In genomic region chr2:73909116-73909515, GRCm38 (mm10) we compare ENCODE assay signal across 21 mouse cellular contexts. TPM values are rescaled to one million over a fixed set of nuclear protein-coding genes. Genes with fewer than 3 reads are reported as not detected.
A peak's percentile ranks its signal among the peaks of the same experiment; 100 is the strongest.
DNase-seq lines count a peak whose midpoint lies in the region; ATAC-seq and TF ChIP-seq lines count a peak whose summit lies in the region.
"Had no signal": no experiment of that assay in that cellular context is flagged by ENCODE, and none has a peak within 500 bp of the region (broad histone marks: within the 10 kb centered on the region; RNA-seq: fewer than 3 reads in every experiment).

No protein-coding gene starts in this region.

- intact Hi-C loops in heart, postnatal 14 days (cut with DNase I): no loop called here

- no peak for TF ChIP-seq EP300 in CH12.LX (IDR thresholded peaks at IDR 0.05; ENCODE audit: low read length)

- peaks cover 11% of the 10 kb centered on the region for H3K4me1 ChIP-seq in heart, embryonic 12.5 days (replicated peaks)
- peaks cover 3 to 22% of the 10 kb centered on the region in 2 experiments; a peak in 2 of 4 replicates for H3K4me1 ChIP-seq in CH12.LX (ENCODE audit: control insufficient read depth in 1 of 2, insufficient read depth in 2 of 2)
- H3K4me1 ChIP-seq in G1E (ENCODE audit: insufficient read depth, low read depth, low read length): peaks cover 26% of the 10 kb centered on the region
- H3K4me1 ChIP-seq in intestine, postnatal 0 days (replicated peaks; ENCODE audit: control insufficient read depth, insufficient read depth, low read length): no peaks in the 10 kb centered on the region; the same call in 1 of the 2 replicates
- peaks cover 11% of the 10 kb centered on the region for H3K4me1 ChIP-seq in forebrain, embryonic 16.5 days (replicated peaks; ENCODE audit: control insufficient read depth, insufficient read depth, low read length)
- no peaks in the 10 kb centered on the region; the same call in 1 of the 2 replicates for H3K4me1 ChIP-seq in forebrain, embryonic 11.5 days (replicated peaks; ENCODE audit: control insufficient read depth, insufficient read depth, low read length)

- H3K9me3 ChIP-seq in heart, embryonic 12.5 days (replicated peaks): no peaks in the 10 kb centered on the region
- H3K9me3 ChIP-seq in CH12.LX (replicated peaks; ENCODE audit: low read length) (peaks cover 4% of the 10 kb centered on the region), G1E (replicated peaks) (no peaks in the 10 kb centered on the region)
- H3K9me3 ChIP-seq in intestine, postnatal 0 days (ENCODE audit: control insufficient read depth): no peaks in the 10 kb centered on the region
- H3K9me3 ChIP-seq in forebrain, embryonic 16.5 days (ENCODE audit: control insufficient read depth, low read length): no peaks in the 10 kb centered on the region
- no peaks in the 10 kb centered on the region for H3K9me3 ChIP-seq in forebrain, embryonic 11.5 days (ENCODE audit: control insufficient read depth, low read length)
- H3K9me3 ChIP-seq: hindbrain, embryonic 10.5 days; midbrain, embryonic 10.5 days; neural tube, embryonic 15.5 days had no signal

- no peak for TF ChIP-seq RAD21 in CH12.LX (IDR thresholded peaks at IDR 0.05; ENCODE audit: low read depth, low read length)

- TF ChIP-seq CTCF in CH12.LX (conservative IDR thresholded peaks at IDR 0.05 in 1 of 2, IDR thresholded peaks at IDR 0.05 in 1 of 2; ENCODE audit: low read depth in 2 of 2, low read length in 2 of 2) (no peak), G1E (IDR thresholded peaks at IDR 0.05; ENCODE audit: low read depth, low read length) (no peak)
- no peak for TF ChIP-seq CTCF in intestine, postnatal 0 days (IDR thresholded peaks at IDR 0.05; ENCODE audit: low read depth)

- no peak for TF ChIP-seq POLR2A in CH12.LX (IDR thresholded peaks at IDR 0.05; ENCODE audit: low read depth, low read length)

- ATAC-seq in heart, embryonic 12.5 days (ENCODE audit: insufficient number of reproducible peaks, low FRiP score): no peak
- ATAC-seq in G1E (ENCODE audit: extremely low read depth, insufficient number of reproducible peaks, low FRiP score, poor library complexity, severe bottlenecking): no peak
- ATAC-seq in intestine, postnatal 0 days: 0 out of 2 replicates have a peak, but pooled peaks have one; percentile 11
- no peak for ATAC-seq in forebrain, embryonic 16.5 days
- ATAC-seq in forebrain, embryonic 11.5 days (replicated peaks; ENCODE audit: low FRiP score): no peak
- ATAC-seq: forebrain, postnatal 0 days had no signal

- peaks cover 42% of the 10 kb centered on the region for H3K36me3 ChIP-seq in heart, embryonic 12.5 days
- peaks cover 27 to 43% of the 10 kb centered on the region in 2 experiments for H3K36me3 ChIP-seq in CH12.LX (replicated peaks in 1 of 2; ENCODE audit: control insufficient read depth in 1 of 2, insufficient read depth in 1 of 2, low read length in 1 of 2)
- H3K36me3 ChIP-seq in G1E (replicated peaks): peaks cover 46% of the 10 kb centered on the region
- H3K36me3 ChIP-seq in intestine, postnatal 0 days (ENCODE audit: control insufficient read depth, insufficient read depth): peaks cover 27% of the 10 kb centered on the region
- peaks cover 28% of the 10 kb centered on the region for H3K36me3 ChIP-seq in forebrain, embryonic 16.5 days (ENCODE audit: control insufficient read depth, insufficient read depth)
- H3K36me3 ChIP-seq in forebrain, embryonic 11.5 days (ENCODE audit: control insufficient read depth, insufficient read depth, low read length): peaks cover 10% of the 10 kb centered on the region; the same call in 1 of the 2 replicates

- in situ Hi-C loops in CH12.LX (cut with MboI; ENCODE audit: low pct_ligation_motif_present, low pct_unique_long_range_greater_than_20kb, low sequenced_read_pairs): no loop called here

- H3K27ac ChIP-seq in heart, embryonic 12.5 days (ENCODE audit: poor library complexity, severe bottlenecking): no peak overlapping the region
- no peak overlapping the region for H3K27ac ChIP-seq in CH12.LX (ENCODE audit: insufficient read depth, low read depth)
- H3K27ac ChIP-seq in intestine, postnatal 0 days (ENCODE audit: low read depth, low read length): no peak overlapping the region
- no peak overlapping the region for H3K27ac ChIP-seq in forebrain, embryonic 16.5 days (ENCODE audit: low read length)
- no peak overlapping the region for H3K27ac ChIP-seq in forebrain, embryonic 11.5 days (ENCODE audit: low read depth, low read length)
- H3K27ac ChIP-seq: hindbrain, embryonic 10.5 days; layer of hippocampus, adult 2 months; midbrain, embryonic 10.5 days; neural tube, embryonic 15.5 days had no signal

- 73% methylated on average over 2 of the region's 2 CpGs for WGBS in heart, embryonic 12.5 days
- 50% methylated on average over 2 of the region's 2 CpGs for WGBS in intestine, postnatal 0 days
- WGBS in forebrain, embryonic 16.5 days: 84% methylated on average over 2 of the region's 2 CpGs
- 93% methylated on average over 2 of the region's 2 CpGs for WGBS in forebrain, embryonic 11.5 days

- DNase-seq in heart, postnatal 14 days: no peak
- DNase-seq in CH12.LX (ENCODE audit: extremely low read depth): no peak
- DNase-seq in G1E (ENCODE audit: low spot score): no peak
- no peak for DNase-seq in spleen, postnatal 36 days (ENCODE audit: low spot score in 2 of 2)
- DNase-seq in forebrain, embryonic 11.5 days (ENCODE audit: low spot score): no peak
- DNase-seq: cerebellum, adult 11 months; cerebellum, postnatal 36 days; forebrain, postnatal 0 days; kidney, postnatal 10 days; left cerebral cortex, postnatal 4 days; lung, adult 2 months; lung, postnatal 4 days; right cerebral cortex, postnatal 4 days; thymus, adult 18-20 months had no signal

- peak overlapping the region; percentile 51 for H3K4me2 ChIP-seq in heart, embryonic 12.5 days
- no peak overlapping the region for H3K4me2 ChIP-seq in CH12.LX (ENCODE audit: insufficient read depth, low read depth, poor library complexity, severe bottlenecking)
- peak overlapping the region; percentile 75 for H3K4me2 ChIP-seq in intestine, postnatal 0 days (replicated peaks; ENCODE audit: low read depth)
- no peak overlapping the region for H3K4me2 ChIP-seq in forebrain, embryonic 16.5 days (ENCODE audit: low read length)
- H3K4me2 ChIP-seq in forebrain, embryonic 11.5 days (ENCODE audit: low read depth, low read length, severe bottlenecking): no peak overlapping the region

- peaks cover 21% of the 10 kb centered on the region; the same call in 1 of the 2 replicates for H3K79me2 ChIP-seq in CH12.LX (replicated peaks; ENCODE audit: control insufficient read depth, extremely low read depth, insufficient read depth, poor library complexity, severe bottlenecking)

- no peaks in the 10 kb centered on the region for H3K27me3 ChIP-seq in heart, embryonic 12.5 days (replicated peaks)
- H3K27me3 ChIP-seq in CH12.LX (replicated peaks) (no peaks in the 10 kb centered on the region), G1E (ENCODE audit: insufficient read depth, low read length) (no peaks in the 10 kb centered on the region)
- H3K27me3 ChIP-seq in intestine, postnatal 0 days (replicated peaks; ENCODE audit: control insufficient read depth, insufficient read depth, low read length): no peaks in the 10 kb centered on the region
- no peaks in the 10 kb centered on the region for H3K27me3 ChIP-seq in forebrain, embryonic 16.5 days (replicated peaks; ENCODE audit: control insufficient read depth, insufficient read depth, low read length)
- no peaks in the 10 kb centered on the region for H3K27me3 ChIP-seq in forebrain, embryonic 11.5 days (ENCODE audit: control insufficient read depth, insufficient read depth, low read length)
- H3K27me3 ChIP-seq: neural tube, embryonic 15.5 days had no signal

- dilution Hi-C loops in CH12.LX (cut with MboI; ENCODE audit: extremely low pct_ligation_motif_present, extremely low pct_unique_long_range_greater_than_20kb, low sequenced_read_pairs): no loop called here

- H3K4me3 ChIP-seq in heart, embryonic 12.5 days: peak overlapping the region; percentile 27; the same call in 1 of the 2 replicates
- no peak overlapping the region for H3K4me3 ChIP-seq in CH12.LX (replicated peaks in 1 of 3; ENCODE audit: low read depth in 2 of 3, low read length in 2 of 3, poor library complexity in 1 of 3)
- peak overlapping the region; percentile 42; the same call in 1 of the 2 replicates for H3K4me3 ChIP-seq in G1E (ENCODE audit: low read depth, low read length)
- H3K4me3 ChIP-seq in intestine, postnatal 0 days (ENCODE audit: low read depth, low read length): peak overlapping the region; percentile 5; the same call in 1 of the 2 replicates
- no peak overlapping the region for H3K4me3 ChIP-seq in forebrain, embryonic 16.5 days (replicated peaks; ENCODE audit: low read length)
- H3K4me3 ChIP-seq in forebrain, embryonic 11.5 days (ENCODE audit: low read depth, low read length): no peak overlapping the region

- H3K9ac ChIP-seq in heart, embryonic 12.5 days: no peak overlapping the region; the same call in 1 of the 2 replicates
- peak overlapping the region; percentile 18; the same call in 1 of the 2 replicates for H3K9ac ChIP-seq in CH12.LX (ENCODE audit: insufficient read depth, low read depth)
- H3K9ac ChIP-seq in intestine, postnatal 0 days (ENCODE audit: low read depth, low read length): no peak overlapping the region
- no peak overlapping the region for H3K9ac ChIP-seq in forebrain, embryonic 16.5 days (replicated peaks; ENCODE audit: low read depth, low read length)
- H3K9ac ChIP-seq in forebrain, embryonic 11.5 days (ENCODE audit: low read length): no peak overlapping the region
- H3K9ac ChIP-seq: forebrain, postnatal 0 days; neural tube, embryonic 15.5 days had no signal

RNA-seq across cellular contexts. Expression of gene Atp5g3, which starts 2.0 kb away (rescaled TPM):
- 1,951 and 2,142 TPM in 2 replicates for polyA plus RNA-seq in heart, embryonic 12.5 days (2016; fragmentation: Nextera tagmentation; extraction: Ambion mirVana)
- 1,000 to 10,000 TPM; 3,634 to 3,681 TPM for total RNA-seq in heart, postnatal 14 days (2021)
- total RNA-seq in CH12.LX (2012; rRNA removed) (316 and 401 TPM in 2 replicates), CH12.LX (2014; rRNA removed) (427 and 444 TPM in 2 replicates), G1E (2014; fragmentation: Nextera tagmentation) (103 and 112 TPM in 2 replicates), G1E (2017) (195 and 233 TPM in 2 replicates)
- polyA plus RNA-seq in CH12.LX (2012; ENCODE audit: insufficient read length, low read depth) (453 and 504 TPM in 2 replicates), G1E (2012) (992 and 1,141 TPM in 2 replicates)
- 2,687 and 2,714 TPM in 2 replicates for polyA plus RNA-seq in intestine, postnatal 0 days (2015; fragmentation: Nextera tagmentation; extraction: Ambion mirVana)
- polyA plus RNA-seq in forebrain, embryonic 16.5 days (2015; fragmentation: Nextera tagmentation; extraction: Ambion mirVana): 848 and 855 TPM in 2 replicates
- 769 and 800 TPM in 2 replicates for polyA plus RNA-seq in forebrain, embryonic 11.5 days (2014; fragmentation: Nextera tagmentation; extraction: Ambion mirVana)

RNA-seq across cellular contexts. Expression of gene Atf2, which starts 16.7 kb away (rescaled TPM):
- 47.9 and 50.3 TPM in 2 replicates for polyA plus RNA-seq in heart, embryonic 12.5 days (2016; fragmentation: Nextera tagmentation; extraction: Ambion mirVana)
- total RNA-seq in heart, postnatal 14 days (2021): 10 to 100 TPM; 35.3 to 39.6 TPM
- 15.4 and 15.9 TPM in 2 replicates for total RNA-seq in CH12.LX (2012; rRNA removed)
- total RNA-seq in CH12.LX (2014; rRNA removed): 24.9 and 25.8 TPM in 2 replicates
- 32.0 and 40.9 TPM in 2 replicates for polyA plus RNA-seq in CH12.LX (2012; ENCODE audit: insufficient read length, low read depth)
- total RNA-seq in G1E (2014; fragmentation: Nextera tagmentation): 201 and 220 TPM in 2 replicates
- total RNA-seq in G1E (2017): 50.2 and 69.8 TPM in 2 replicates
- 10.8 and 14.4 TPM in 2 replicates for polyA plus RNA-seq in G1E (2012)
- polyA plus RNA-seq in intestine, postnatal 0 days (2015; fragmentation: Nextera tagmentation; extraction: Ambion mirVana): 24.2 and 25.7 TPM in 2 replicates
- polyA plus RNA-seq in forebrain, embryonic 16.5 days (2015; fragmentation: Nextera tagmentation; extraction: Ambion mirVana): 123 and 124 TPM in 2 replicates
- polyA plus RNA-seq in forebrain, embryonic 11.5 days (2014; fragmentation: Nextera tagmentation; extraction: Ambion mirVana): 89.6 and 101 TPM in 2 replicates

Comparison
In these comparisons a context has a peak if more than half of its experiments do, and no peak if none do; other contexts are left out.
1. H3K4me2 ChIP-seq: peak in heart, embryonic 12.5 days (single experiment) and intestine, postnatal 0 days (single experiment); none in CH12.LX (single experiment), forebrain, embryonic 16.5 days (single experiment) and forebrain, embryonic 11.5 days (single experiment).
2. H3K4me3 ChIP-seq: peak in heart, embryonic 12.5 days (single experiment), G1E (single experiment) and intestine, postnatal 0 days (single experiment); none in CH12.LX (0 of 3), forebrain, embryonic 16.5 days (single experiment) and forebrain, embryonic 11.5 days (single experiment).